Mouse (Mus musculus): ENCODE measurements around the gene Hspbp1.

Gene Hspbp1

GRCm38 (mm10) chr7:4629586-4629985, 55.3 kb downstream of the Hspbp1 start:
- no peak for DNase-seq

- no peak for DNase-seq
Measured at GRCm38 (mm10) chr7:4625928-4626327, 58.9 kb downstream of the Hspbp1 start.

GRCm38 (mm10) chr7:4624343-4624742, 60.5 kb downstream of the Hspbp1 start:
- DNase-seq: no peak

- peak; percentile 44 for DNase-seq
Measured at GRCm38 (mm10) chr7:4623544-4624189, 61.2 kb downstream of the Hspbp1 start.

GRCm38 (mm10) chr7:4619979-4620378, 64.9 kb downstream of the Hspbp1 start:
- no peak for DNase-seq

- no peak for DNase-seq
Measured at GRCm38 (mm10) chr7:4613740-4614403, 71.0 kb downstream of the Hspbp1 start.

- peak; percentile 45 for DNase-seq
Measured at GRCm38 (mm10) chr7:4612956-4613355, 71.9 kb downstream of the Hspbp1 start.

- DNase-seq: no peak
Measured at GRCm38 (mm10) chr7:4612386-4612785, 72.5 kb downstream of the Hspbp1 start.

GRCm38 (mm10) chr7:4611921-4612341, 72.9 kb downstream of the Hspbp1 start:
- DNase-seq: peak; percentile 81

- DNase-seq: peak; percentile 92
Measured at GRCm38 (mm10) chr7:4611511-4611910, 73.4 kb downstream of the Hspbp1 start.

All from cerebellum, adult 8-10 months (tissue).